Mouse (Mus musculus): ENCODE measurements around the gene Clptm1.

Clptm1 gene

DNA sequence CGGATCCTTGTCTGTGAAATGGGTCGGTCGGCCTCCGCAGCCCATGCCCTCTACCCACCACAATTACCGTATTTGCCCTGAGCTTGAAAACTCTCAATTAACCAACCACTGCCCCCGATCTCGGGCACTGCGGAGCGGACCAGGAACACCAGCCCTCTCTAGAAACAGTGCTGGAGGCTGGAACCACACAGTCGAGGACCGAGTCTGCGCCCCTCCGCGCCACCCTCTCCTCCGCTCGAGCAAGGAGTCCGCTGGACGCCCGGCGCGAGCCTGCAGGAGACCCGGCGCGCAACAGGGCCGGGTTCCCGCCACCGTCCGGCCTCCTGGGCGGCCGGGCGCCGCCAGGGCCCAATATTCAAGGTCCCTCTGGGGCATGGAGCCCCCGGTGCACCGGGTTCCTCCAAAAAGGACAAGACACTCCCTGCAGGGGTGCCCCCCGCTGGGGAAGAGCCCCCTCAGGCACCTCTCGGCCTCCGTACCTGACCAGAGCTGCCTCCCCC lies 328 bp downstream of the Clptm1 start:
- no peak for DNase-seq (ENCODE audit: low read depth, low spot score)

DNA sequence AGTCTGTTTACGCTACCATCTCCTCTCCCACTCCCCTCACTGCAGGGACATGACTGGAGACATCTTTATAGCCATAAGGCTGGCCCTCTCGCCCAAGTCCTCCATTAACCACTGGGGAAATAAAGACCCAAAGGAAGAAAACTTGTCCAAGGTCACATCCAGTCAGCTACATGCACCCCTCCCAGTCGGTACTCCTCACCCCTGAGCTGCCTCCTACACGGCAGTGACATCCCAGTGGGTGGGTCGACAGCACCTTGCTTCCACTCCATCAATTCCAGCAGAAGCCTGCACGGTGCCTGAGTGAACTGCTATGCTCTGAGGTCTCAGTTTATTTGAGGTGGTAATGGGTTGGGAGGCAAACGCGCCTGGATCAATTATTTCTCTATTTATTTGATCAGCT lies 893 bp downstream of the Clptm1 start:
- DNase-seq (ENCODE audit: low read depth, low spot score), result no peak

DNA sequence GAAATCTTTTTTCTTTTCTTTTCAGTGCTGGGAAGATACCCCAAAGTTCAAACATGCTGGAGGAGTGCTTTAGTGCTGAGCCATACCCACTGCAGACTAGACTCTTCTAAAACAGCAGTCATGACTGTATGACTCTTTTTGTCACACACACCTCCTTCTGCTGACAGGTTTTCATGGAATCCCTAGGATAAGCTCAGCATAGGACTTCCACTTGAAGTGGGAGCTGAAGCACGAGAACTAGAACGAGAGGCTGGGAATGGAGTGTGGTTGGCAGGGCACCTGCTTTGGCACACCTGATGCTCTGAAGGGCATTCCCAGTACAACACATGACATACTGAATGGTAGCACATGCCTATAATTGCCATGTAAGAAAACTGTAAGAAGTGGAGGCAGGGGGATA lies 12.2 kb downstream of the Clptm1 start:
- DNase-seq (ENCODE audit: low read depth, low spot score), result no peak

GRCm38 (mm10) chr7:19651063-19651786 lies 13.6 kb downstream of the Clptm1 start:
- no peak for DNase-seq (ENCODE audit: low read depth, low spot score)

DNA sequence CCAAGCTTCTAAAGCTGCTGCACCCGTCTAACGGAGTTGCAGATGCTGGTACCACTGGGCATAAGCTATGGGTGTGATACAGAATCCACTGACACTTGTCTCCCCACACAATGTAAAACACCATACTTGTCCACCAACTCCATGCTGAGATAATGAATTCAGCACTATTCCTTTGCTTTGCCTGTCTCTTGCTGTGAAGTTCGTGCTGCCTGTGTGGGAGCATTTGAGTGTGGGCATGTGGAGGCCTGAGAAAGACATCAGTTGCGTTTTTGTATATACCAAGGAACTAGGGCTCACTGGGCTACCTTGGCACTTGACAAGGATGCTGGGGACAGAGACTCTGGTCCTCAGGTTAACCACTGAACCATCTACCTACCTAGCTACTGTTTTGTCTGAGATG lies 23.6 kb downstream of the Clptm1 start:
- no peak for DNase-seq (ENCODE audit: low read depth, low spot score)

DNA sequence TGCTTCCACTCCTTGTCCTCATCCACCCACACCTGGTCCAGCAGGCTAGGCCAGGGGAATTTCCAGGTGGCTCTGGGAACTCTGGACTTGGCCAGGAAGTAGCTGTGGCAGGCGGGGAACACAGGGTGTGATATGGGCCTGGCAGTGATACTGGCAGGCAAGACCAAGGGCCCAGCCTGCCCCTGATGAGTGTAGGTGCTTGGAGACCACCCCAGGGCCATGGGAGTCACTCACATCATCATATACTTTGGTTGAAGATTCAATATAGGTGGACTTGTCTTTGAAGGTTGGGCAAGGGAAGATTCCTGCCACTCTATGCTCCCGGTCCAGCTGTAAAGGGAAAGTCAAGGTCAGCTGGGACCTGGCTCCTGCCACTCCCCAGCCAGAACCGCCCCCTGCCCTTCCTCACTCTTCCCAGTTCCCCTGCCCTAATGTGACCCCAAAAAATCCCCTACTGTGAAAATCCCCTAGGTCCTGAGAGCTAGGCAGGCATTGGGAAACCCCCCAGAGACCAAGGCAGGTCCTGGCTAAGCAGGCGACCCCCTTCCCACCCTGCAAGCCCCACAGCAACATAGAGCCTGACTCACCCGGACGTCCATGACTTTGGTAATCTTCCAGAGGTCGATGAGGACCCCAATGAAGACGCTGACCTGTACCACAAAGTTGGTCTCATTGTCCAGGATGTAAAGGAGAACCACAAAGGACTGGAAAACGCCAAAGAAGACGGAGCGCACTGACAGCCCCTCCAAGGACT lies 29.6 kb downstream of the Clptm1 start:
- no peak for DNase-seq (ENCODE audit: low read depth, low spot score)

DNA sequence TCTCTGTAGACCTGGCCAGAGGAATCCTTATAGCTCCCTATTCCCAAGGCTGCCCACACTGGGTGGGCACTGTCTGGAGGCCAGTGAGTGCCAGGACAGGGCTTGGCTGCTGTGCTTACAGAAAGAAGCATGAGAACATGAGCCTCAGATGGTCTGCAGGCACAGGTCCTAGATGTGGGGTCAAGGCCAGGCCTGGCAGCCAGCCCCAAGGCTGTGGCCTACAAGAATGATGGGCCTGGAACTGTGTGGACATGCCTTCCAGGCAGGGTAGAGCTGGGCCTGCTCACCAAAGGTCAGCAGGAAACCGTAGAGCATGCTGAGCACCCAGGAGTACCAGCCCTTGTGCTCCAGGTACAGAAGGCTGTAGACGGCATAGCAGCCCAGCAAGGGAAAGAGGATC lies 30.2 kb downstream of the Clptm1 start:
- DNase-seq (ENCODE audit: low read depth, low spot score), result no peak

DNA sequence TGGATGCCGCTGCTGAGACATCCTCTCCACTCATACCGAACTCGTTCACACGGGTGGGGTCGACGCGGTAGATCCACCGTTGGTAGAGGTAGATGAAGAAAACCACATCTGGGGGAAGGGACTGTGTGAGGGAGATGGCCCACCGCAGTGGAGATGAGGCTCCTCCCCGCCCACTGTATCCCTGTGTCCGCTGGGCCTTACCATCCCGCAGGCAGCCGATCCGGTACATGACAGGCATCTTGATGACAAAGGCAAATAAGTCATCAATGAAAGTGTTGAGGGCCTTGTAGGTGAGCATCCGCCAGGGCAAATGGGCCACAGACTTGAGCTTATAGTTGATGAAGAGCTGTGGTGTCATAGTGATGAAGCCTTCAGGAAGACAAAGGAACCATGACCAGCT lies 31.0 kb downstream of the Clptm1 start:
- DNase-seq (ENCODE audit: low read depth, low spot score), result no peak

DNA sequence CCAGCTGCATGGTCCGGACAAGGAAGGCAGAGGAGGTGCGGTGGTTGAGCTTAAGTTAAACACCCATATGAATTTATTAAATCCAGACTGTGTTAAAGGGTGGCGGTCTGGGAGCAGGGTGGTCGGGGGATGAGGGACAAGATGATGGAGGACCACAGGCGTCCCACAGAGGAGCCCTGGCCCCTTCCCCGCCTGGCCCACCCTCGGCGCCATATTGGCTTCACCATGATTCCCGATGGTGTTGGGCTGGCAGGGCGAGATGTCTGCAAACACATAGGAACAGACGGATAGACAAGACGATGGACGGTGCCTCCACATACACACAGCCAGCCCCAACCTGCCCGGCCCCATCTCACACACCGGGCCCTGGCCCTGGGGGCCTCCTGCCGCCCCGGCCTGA lies 31.6 kb downstream of the Clptm1 start:
- no peak for DNase-seq (ENCODE audit: low read depth, low spot score)

- no peak for DNase-seq (ENCODE audit: low read depth, low spot score)
Observed at GRCm38 (mm10) chr7:19632720-19633119, 32.1 kb downstream of the Clptm1 start.

DNA sequence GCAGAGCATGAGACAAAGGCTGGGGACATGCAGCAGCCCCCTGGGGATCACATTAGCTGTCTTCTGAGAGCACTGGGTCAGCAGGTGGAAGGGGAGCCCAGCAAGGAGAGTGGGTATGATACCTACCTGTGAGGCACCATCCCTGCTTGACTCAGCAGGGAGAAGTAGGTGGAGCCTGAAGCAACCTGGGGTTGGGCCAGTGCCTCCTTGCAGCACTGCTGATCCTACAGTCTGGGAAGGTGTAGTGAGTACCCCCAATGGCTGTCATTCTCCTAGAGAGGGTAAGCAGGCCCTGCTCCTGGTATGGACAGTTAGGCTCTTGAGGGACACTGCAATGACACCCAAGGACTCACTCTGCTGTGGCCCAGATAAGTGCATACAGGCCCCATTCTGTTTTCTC lies 32.6 kb downstream of the Clptm1 start:
- DNase-seq (ENCODE audit: low read depth, low spot score), result no peak

GRCm38 (mm10) chr7:19629361-19629734 lies 35.5 kb downstream of the Clptm1 start, which contains the start of gene Relb:
Relb (minus strand) TSS chr7:19629438.
- peak; percentile 54 for DNase-seq (ENCODE audit: low read depth, low spot score)

- peak; percentile 50 for DNase-seq (ENCODE audit: low read depth, low spot score)
Observed at GRCm38 (mm10) chr7:19628536-19629360, 36.1 kb downstream of the Clptm1 start.

DNA sequence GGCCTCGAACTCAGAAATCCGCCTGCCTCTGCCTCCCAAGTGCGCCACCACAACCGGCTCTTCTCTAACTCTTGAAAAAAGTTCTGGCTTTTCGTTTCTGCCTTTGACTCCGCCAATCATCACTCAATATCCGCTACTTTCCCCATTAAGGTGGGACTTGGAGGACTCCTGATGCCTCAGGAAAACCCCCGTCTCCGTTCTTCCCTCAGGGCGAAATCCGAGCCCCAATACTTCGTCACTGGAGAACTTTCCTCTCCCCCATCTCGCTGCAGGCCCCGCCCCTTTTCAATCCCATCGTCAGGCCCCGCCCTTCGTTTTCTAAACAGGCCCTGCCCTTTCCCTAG lies 36.7 kb downstream of the Clptm1 start:
- DNase-seq (ENCODE audit: low read depth, low spot score), result no peak

DNA sequence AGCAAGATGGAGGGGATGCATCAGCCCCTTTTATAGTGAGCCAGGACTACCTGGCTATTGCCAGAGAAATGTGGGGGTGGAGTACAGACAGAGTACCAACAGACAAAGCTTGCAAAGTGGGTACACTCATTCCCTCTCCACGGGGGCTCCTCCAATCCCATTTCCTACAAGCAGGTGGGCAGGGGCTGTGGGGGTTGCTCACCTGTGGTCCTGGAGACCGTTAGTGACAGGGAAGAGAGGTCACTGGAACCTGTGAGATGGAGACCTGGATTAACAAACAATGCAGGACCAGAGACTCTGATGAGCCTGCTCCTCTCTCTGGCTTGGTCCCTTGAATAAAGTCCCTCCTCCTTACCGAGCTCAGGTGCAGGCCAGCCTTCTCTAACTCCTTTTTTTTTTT lies 37.1 kb downstream of the Clptm1 start:
- DNase-seq (ENCODE audit: low read depth, low spot score), result no peak

DNA sequence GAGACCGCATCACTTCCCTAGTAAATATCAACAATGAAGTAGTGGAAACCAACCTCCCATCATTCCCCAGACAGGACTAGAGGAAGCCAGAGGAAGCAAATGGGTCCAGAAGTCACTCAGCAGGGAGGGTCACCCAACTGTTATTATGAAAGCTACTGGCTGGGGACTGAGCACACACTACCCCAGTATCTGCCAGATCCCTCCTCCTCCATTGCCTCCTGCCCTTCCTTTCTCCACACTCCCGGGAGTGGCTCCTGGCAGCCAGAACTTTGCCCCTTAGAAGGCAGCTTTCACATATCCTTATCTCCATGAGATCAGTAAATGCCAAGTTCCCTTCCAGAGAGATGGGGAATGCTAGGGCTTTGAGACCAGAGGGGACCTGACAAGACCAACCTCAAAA lies 41.4 kb downstream of the Clptm1 start:
- no peak for DNase-seq (ENCODE audit: low read depth, low spot score)

GRCm38 (mm10) chr7:19622241-19622640 lies 42.6 kb downstream of the Clptm1 start:
- no peak for DNase-seq (ENCODE audit: low read depth, low spot score)

GRCm38 (mm10) chr7:19620811-19621210 lies 44.0 kb downstream of the Clptm1 start:
- DNase-seq (ENCODE audit: low read depth, low spot score), result no peak

GRCm38 (mm10) chr7:19619004-19619801 lies 45.6 kb downstream of the Clptm1 start:
- DNase-seq (ENCODE audit: low read depth, low spot score), result no peak

DNA sequence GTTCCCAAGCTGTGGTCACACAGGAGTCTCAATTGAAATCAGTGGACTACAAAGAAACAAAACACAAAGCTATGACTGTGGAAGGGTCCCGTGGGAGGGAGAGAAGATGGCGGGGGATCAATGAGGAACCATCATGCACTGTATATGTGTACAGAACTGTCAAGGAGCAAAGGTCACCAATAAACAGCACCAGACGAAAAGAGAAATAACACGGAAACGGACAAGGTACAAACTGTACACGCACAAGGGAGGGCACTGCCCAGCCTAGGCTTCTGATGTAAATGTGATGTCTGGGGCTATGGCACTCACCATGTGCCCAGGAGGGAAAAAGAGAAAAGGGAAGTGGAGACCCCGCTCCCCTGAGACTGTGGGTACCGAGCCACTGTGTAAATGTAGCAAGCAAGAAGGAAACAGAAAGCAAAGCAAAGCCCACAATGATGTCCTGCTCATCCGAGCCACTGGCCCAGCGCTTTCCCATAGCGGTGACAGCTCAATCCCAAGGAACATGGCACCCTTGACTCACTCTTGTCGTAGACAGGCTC lies 49.7 kb downstream of the Clptm1 start:
- no peak for DNase-seq (ENCODE audit: low read depth, low spot score)

GRCm38 (mm10) chr7:19610969-19611368 lies 53.9 kb downstream of the Clptm1 start:
- DNase-seq (ENCODE audit: low read depth, low spot score), result no peak

All from brain, embryonic 18.5 days (tissue).